Mouse (Mus musculus) megakaryocyte, embryonic 14.5 days (primary cell): ENCODE data around the gene Acyp2.

Source experiments
- FLI1 ChIP-seq: IDR thresholded peaks from 2 replicates; pipeline ENCODE4 v1.6.1; 2012; ENCODE audit warnings: low read length, inconsistent platforms, mixed read lengths
- GATA1 ChIP-seq: IDR thresholded peaks from 3 replicates; pipeline ENCODE4 v1.6.1; 2012; ENCODE audit warnings: mixed read lengths, low read length, inconsistent platforms, borderline replicate concordance

- TF ChIP-seq GATA1 (no peak), FLI1 (no peak)
These were observed 1.0 kb upstream of the Acyp2 start for GRCm38 (mm10) chr11:30650416-30650815.
